ENCODE assay signal across 13 mouse cellular contexts in the genomic region with DNA sequence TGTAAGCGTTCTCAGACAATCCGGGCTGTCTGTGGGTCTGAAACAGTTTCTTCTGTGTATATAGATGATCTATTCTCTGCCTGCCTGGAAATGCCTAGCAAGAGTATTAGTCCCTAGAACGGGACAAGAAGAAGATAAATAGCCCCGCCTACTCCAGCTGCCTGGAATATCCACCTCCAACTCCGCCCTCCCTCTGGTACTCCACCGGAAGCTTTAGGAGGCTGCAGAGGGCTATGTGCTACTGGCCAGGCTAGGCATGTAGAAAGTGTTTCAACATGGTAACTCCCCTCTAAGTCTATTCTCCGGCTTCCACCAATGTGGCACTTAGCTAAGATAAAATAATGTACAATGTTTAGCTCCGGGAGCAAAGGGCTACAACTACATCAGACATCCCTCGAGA.
DNase-seq lines count a peak whose midpoint lies in the region; ATAC-seq lines count a peak whose summit lies in the region.
"Had no signal": no experiment of that assay in that cellular context is flagged by ENCODE, and none has a peak within 500 bp of the region (broad histone marks: within the 10 kb centered on the region; RNA-seq: fewer than 3 reads in every experiment).

No protein-coding gene starts in this region.

- peaks cover 27% of the 10 kb centered on the region for H3K4me1 ChIP-seq in forebrain, embryonic 10.5 days
- peaks cover 11% of the 10 kb centered on the region for H3K4me1 ChIP-seq in hindbrain, embryonic 16.5 days (ENCODE audit: control insufficient read depth, insufficient read depth, low read depth, low read length)
- peaks cover 14% of the 10 kb centered on the region for H3K4me1 ChIP-seq in neural tube, embryonic 12.5 days
- H3K4me1 ChIP-seq: liver, embryonic 15.5 days had no signal

- no peak overlapping the region for H3K4me2 ChIP-seq in hindbrain, embryonic 16.5 days (ENCODE audit: low read length)
- no peak overlapping the region for H3K4me2 ChIP-seq in neural tube, embryonic 12.5 days (replicated peaks)
- H3K4me2 ChIP-seq: embryonic facial prominence, embryonic 15.5 days; liver, embryonic 15.5 days had no signal

- no peaks in the 10 kb centered on the region for H3K27me3 ChIP-seq in forebrain, embryonic 10.5 days (ENCODE audit: poor library complexity, severe bottlenecking)
- no peaks in the 10 kb centered on the region for H3K27me3 ChIP-seq in hindbrain, embryonic 16.5 days (replicated peaks; ENCODE audit: control insufficient read depth, insufficient read depth, low read length)
- H3K27me3 ChIP-seq in neural tube, embryonic 12.5 days (replicated peaks) = no peaks in the 10 kb centered on the region
- H3K27me3 ChIP-seq: CH12.LX; embryonic facial prominence, embryonic 15.5 days; liver, embryonic 15.5 days had no signal

- no peaks in the 10 kb centered on the region for H3K36me3 ChIP-seq in forebrain, embryonic 10.5 days (replicated peaks)
- H3K36me3 ChIP-seq in hindbrain, embryonic 16.5 days (ENCODE audit: control insufficient read depth, insufficient read depth, low read length) = no peaks in the 10 kb centered on the region
- no peaks in the 10 kb centered on the region for H3K36me3 ChIP-seq in neural tube, embryonic 12.5 days
- H3K36me3 ChIP-seq: embryonic facial prominence, embryonic 15.5 days; liver, embryonic 15.5 days had no signal

- peak; percentile 59 for ATAC-seq in hindbrain, embryonic 16.5 days
- ATAC-seq in neural tube, embryonic 12.5 days (ENCODE audit: low FRiP score, low read depth) = peak; percentile 37

- DNase-seq in ES-CJ7 (ENCODE audit: low read depth, low spot score) = peak; percentile 56
- no peak for DNase-seq in forebrain, embryonic 10.5 days (ENCODE audit: extremely low spot score, low spot score)
- DNase-seq in right cerebral cortex, adult 18-20 months = no peak
- no peak for DNase-seq in adrenal gland, postnatal 25 days
- DNase-seq in heart, adult 9 months (ENCODE audit: low spot score in 2 of 2) = no peak
- DNase-seq: cerebellum, adult 11 months; heart, postnatal 10 days; kidney, postnatal 10 days had no signal

- WGBS in forebrain, embryonic 10.5 days = 61% methylated on average over 9 of the region's 9 CpGs
- WGBS in hindbrain, embryonic 16.5 days = 49% methylated on average over 9 of the region's 9 CpGs
- WGBS in neural tube, embryonic 12.5 days = 51% methylated on average over 9 of the region's 9 CpGs

- peak overlapping the region; percentile 56; the same call in 1 of the 2 replicates for H3K27ac ChIP-seq in forebrain, embryonic 10.5 days
- 0 out of 2 replicates have a peak overlapping the region, but pooled peaks have one; percentile 47 for H3K27ac ChIP-seq in hindbrain, embryonic 16.5 days (ENCODE audit: low read depth, low read length)
- no peak overlapping the region for H3K27ac ChIP-seq in neural tube, embryonic 12.5 days
- H3K27ac ChIP-seq: embryonic facial prominence, embryonic 15.5 days; liver, embryonic 15.5 days had no signal

- no peak overlapping the region for H3K9ac ChIP-seq in hindbrain, embryonic 16.5 days (ENCODE audit: low read depth, low read length)
- no peak overlapping the region for H3K9ac ChIP-seq in neural tube, embryonic 12.5 days
- H3K9ac ChIP-seq: embryonic facial prominence, embryonic 15.5 days; liver, embryonic 15.5 days had no signal

- no peak overlapping the region for H3K4me3 ChIP-seq in forebrain, embryonic 10.5 days
- no peak overlapping the region for H3K4me3 ChIP-seq in hindbrain, embryonic 16.5 days (ENCODE audit: low read length)
- no peak overlapping the region for H3K4me3 ChIP-seq in neural tube, embryonic 12.5 days
- H3K4me3 ChIP-seq: embryonic facial prominence, embryonic 15.5 days; liver, embryonic 15.5 days had no signal

- no peaks in the 10 kb centered on the region for H3K9me3 ChIP-seq in forebrain, embryonic 10.5 days
- no peaks in the 10 kb centered on the region for H3K9me3 ChIP-seq in hindbrain, embryonic 16.5 days (ENCODE audit: control insufficient read depth, low read length)
- H3K9me3 ChIP-seq in neural tube, embryonic 12.5 days = no peaks in the 10 kb centered on the region
- H3K9me3 ChIP-seq: embryonic facial prominence, embryonic 15.5 days; liver, embryonic 15.5 days had no signal
